Mouse (Mus musculus): Measurements from ENCODE around the gene Ryr2.

DNA sequence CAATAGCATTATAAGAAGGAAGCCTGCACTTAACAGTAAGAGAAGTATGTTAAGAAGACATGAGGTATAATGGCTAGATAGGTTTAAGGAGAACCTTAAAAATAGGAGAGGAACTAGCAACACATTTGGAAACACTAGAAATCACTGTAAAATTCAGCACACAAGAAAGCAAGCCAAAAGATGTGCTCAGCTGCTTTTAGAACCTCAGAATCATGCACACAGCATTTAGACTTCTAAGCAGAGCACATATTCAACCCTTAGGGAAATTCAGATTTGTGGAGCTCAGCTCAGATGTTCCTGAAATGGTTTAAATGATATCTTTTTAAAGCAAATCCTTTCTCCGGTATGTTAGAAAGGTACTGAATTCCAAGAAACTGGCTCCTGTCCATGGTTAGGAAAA is 461.9 kb downstream of the Ryr2 start:
- TF ChIP-seq GATA1 (IDR thresholded peaks at IDR 0.05; ENCODE audit: borderline replicate concordance, low read length) (no peak), FLI1 (IDR thresholded peaks at IDR 0.05; ENCODE audit: low read length) (no peak)

All from megakaryocyte, embryonic 14.5 days (primary cell).